ENCODE assay signal across 7 mouse cellular contexts in genomic region chr8:116978052-116978451, GRCm38 (mm10). TPM values are rescaled to one million over a fixed set of nuclear protein-coding genes. Genes with fewer than 3 reads are reported as not detected.
DNase-seq lines count a peak whose midpoint lies in the region; ATAC-seq and TF ChIP-seq lines count a peak whose summit lies in the region.

No protein-coding gene starts in this region.

- no peak for TF ChIP-seq CTCF in spleen, adult 2 months (IDR thresholded peaks at IDR 0.05; ENCODE audit: extremely low read depth, insufficient read depth, insufficient read length, insufficient replicate concordance)
- no peak for TF ChIP-seq CTCF in stomach, postnatal 0 days (IDR thresholded peaks at IDR 0.05; ENCODE audit: low read depth)

- no peaks in the 10 kb centered on the region for H3K27me3 ChIP-seq in spleen, adult 2 months (ENCODE audit: control insufficient read depth, insufficient read depth, low read length)
- no peaks in the 10 kb centered on the region for H3K27me3 ChIP-seq in forebrain, embryonic 11.5 days (ENCODE audit: control insufficient read depth, insufficient read depth, low read length)
- no peaks in the 10 kb centered on the region for H3K27me3 ChIP-seq in limb, embryonic 14.5 days (ENCODE audit: control insufficient read depth, insufficient read depth, low read length)
- H3K27me3 ChIP-seq in stomach, postnatal 0 days (ENCODE audit: control insufficient read depth, insufficient read depth, low read length): no peaks in the 10 kb centered on the region

- no peaks in the 10 kb centered on the region for H3K9me3 ChIP-seq in forebrain, embryonic 11.5 days (ENCODE audit: control insufficient read depth, low read length)
- H3K9me3 ChIP-seq in limb, embryonic 14.5 days (ENCODE audit: control insufficient read depth, low read length): no peaks in the 10 kb centered on the region
- H3K9me3 ChIP-seq in stomach, postnatal 0 days (ENCODE audit: control insufficient read depth, low read length): no peaks in the 10 kb centered on the region

- WGBS in spleen, adult 2 months: 31% methylated on average over 8 of the region's 8 CpGs
- WGBS in forebrain, embryonic 11.5 days: 37% methylated on average over 8 of the region's 8 CpGs
- 30% methylated on average over 8 of the region's 8 CpGs for WGBS in limb, embryonic 14.5 days
- 30% methylated on average over 8 of the region's 8 CpGs for WGBS in stomach, postnatal 0 days

- TF ChIP-seq EP300 in stomach, postnatal 0 days (optimal IDR thresholded peaks at IDR 0.05): no peak

- peak overlapping the region; percentile 57; the same call in 1 of the 2 replicates for H3K9ac ChIP-seq in forebrain, embryonic 11.5 days (ENCODE audit: low read length)
- H3K9ac ChIP-seq in limb, embryonic 14.5 days (ENCODE audit: low read depth, low read length, severe bottlenecking): peak overlapping the region; percentile 38
- no peak overlapping the region for H3K9ac ChIP-seq in stomach, postnatal 0 days (ENCODE audit: low read length)

- no peak for DNase-seq in spleen, adult 2 months (ENCODE audit: low read depth in 1 of 2, low spot score in 2 of 2)
- DNase-seq in spleen, adult 12 weeks (ENCODE audit: low spot score): no peak
- no peak for DNase-seq in forebrain, embryonic 11.5 days (ENCODE audit: low spot score)
- DNase-seq in limb, embryonic 14.5 days (ENCODE audit: low spot score): no peak
- no peak for DNase-seq in stomach, postnatal 0 days (ENCODE audit: low spot score)
- no peak for DNase-seq in spleen, postnatal 4 days (ENCODE audit: low spot score in 2 of 2)

- H3K36me3 ChIP-seq in spleen, adult 2 months (ENCODE audit: control insufficient read depth, insufficient read depth, low read length): no peaks in the 10 kb centered on the region
- H3K36me3 ChIP-seq in forebrain, embryonic 11.5 days (ENCODE audit: control insufficient read depth, insufficient read depth, low read length): no peaks in the 10 kb centered on the region
- peaks cover 6% of the 10 kb centered on the region; the same call in 1 of the 2 replicates for H3K36me3 ChIP-seq in limb, embryonic 14.5 days (ENCODE audit: control insufficient read depth, insufficient read depth, low read length)
- H3K36me3 ChIP-seq in stomach, postnatal 0 days (ENCODE audit: control insufficient read depth, insufficient read depth, low read length): no peaks in the 10 kb centered on the region

- TF ChIP-seq POLR2A in spleen, adult 2 months (IDR thresholded peaks at IDR 0.05; ENCODE audit: low read depth, low read length): no peak
- TF ChIP-seq POLR2A in limb, embryonic 14.5 days (IDR thresholded peaks at IDR 0.05; ENCODE audit: borderline replicate concordance, extremely low read depth, insufficient read depth, insufficient read length): no peak

- no peak for ATAC-seq in forebrain, embryonic 11.5 days (replicated peaks; ENCODE audit: low FRiP score)
- no peak for ATAC-seq in limb, embryonic 14.5 days (ENCODE audit: low FRiP score, low read depth)
- ATAC-seq in stomach, postnatal 0 days (ENCODE audit: low FRiP score, low TSS enrichment): no peak
- ATAC-seq in megakaryocyte progenitor cell, adult 5-6 weeks (replicated peaks; ENCODE audit: poor library complexity): no peak; the same call in 1 of the 2 replicates

- peak overlapping the region; percentile 81; the same call in 1 of the 2 replicates for H3K4me3 ChIP-seq in spleen, adult 2 months (ENCODE audit: extremely low read depth, insufficient read depth, insufficient read length)
- peak overlapping the region; percentile 78 for H3K4me3 ChIP-seq in forebrain, embryonic 11.5 days (ENCODE audit: low read depth, low read length)
- H3K4me3 ChIP-seq in limb, embryonic 14.5 days (replicated peaks; ENCODE audit: low read length): peak overlapping the region; percentile 80
- H3K4me3 ChIP-seq in stomach, postnatal 0 days (ENCODE audit: low read depth, low read length): peak overlapping the region; percentile 76

- no peak overlapping the region for H3K27ac ChIP-seq in spleen, adult 2 months (ENCODE audit: insufficient read depth, low read length)
- H3K27ac ChIP-seq in forebrain, embryonic 11.5 days (ENCODE audit: low read depth, low read length): no peak overlapping the region
- no peak overlapping the region for H3K27ac ChIP-seq in limb, embryonic 14.5 days (replicated peaks; ENCODE audit: low read depth, low read length)
- H3K27ac ChIP-seq in stomach, postnatal 0 days (replicated peaks): no peak overlapping the region

- H3K4me1 ChIP-seq in spleen, adult 2 months (ENCODE audit: control insufficient read depth, insufficient read depth, insufficient read length): peaks cover 8% of the 10 kb centered on the region; the same call in 1 of the 2 replicates
- peaks cover 6% of the 10 kb centered on the region; the same call in 1 of the 2 replicates for H3K4me1 ChIP-seq in forebrain, embryonic 11.5 days (replicated peaks; ENCODE audit: control insufficient read depth, insufficient read depth, low read length)
- peaks cover 10% of the 10 kb centered on the region for H3K4me1 ChIP-seq in limb, embryonic 14.5 days (ENCODE audit: control insufficient read depth, insufficient read depth, low read length)
- H3K4me1 ChIP-seq in stomach, postnatal 0 days (replicated peaks; ENCODE audit: control insufficient read depth, insufficient read depth): 0 out of 2 replicates have a peak, but pooled peaks cover 2% of the 10 kb centered on the region

- peak overlapping the region; percentile 72 for H3K4me2 ChIP-seq in forebrain, embryonic 11.5 days (ENCODE audit: low read depth, low read length, severe bottlenecking)
- peak overlapping the region; percentile 88 for H3K4me2 ChIP-seq in limb, embryonic 14.5 days (replicated peaks; ENCODE audit: low read depth, low read length, severe bottlenecking)
- H3K4me2 ChIP-seq in stomach, postnatal 0 days (replicated peaks; ENCODE audit: low read depth): peak overlapping the region; percentile 86

RNA-seq across cellular contexts. Expression of gene 1700030J22Rik, which starts 0.7 kb away (rescaled TPM):
- polyA plus RNA-seq in spleen, adult 2 months (2012; rRNA removed): 0.05 and 0.18 TPM in 2 replicates
- 2.8 and 4.4 TPM in 2 replicates for polyA plus RNA-seq in forebrain, embryonic 11.5 days (2014; fragmentation: Nextera tagmentation; extraction: Ambion mirVana)
- polyA plus RNA-seq in limb, embryonic 14.5 days (2012; rRNA removed): 1.1 and 1.4 TPM in 2 replicates
- polyA plus RNA-seq in limb, embryonic 14.5 days (2014; fragmentation: Nextera tagmentation; extraction: Ambion mirVana): 0.74 and 0.95 TPM in 2 replicates
- polyA plus RNA-seq in stomach, postnatal 0 days (2015; fragmentation: Nextera tagmentation; extraction: Ambion mirVana): 0.45 and 0.56 TPM in 2 replicates
- not detected in 2 replicates for total RNA-seq in megakaryocyte progenitor cell, adult 5-6 weeks (2015)
- total RNA-seq in megakaryocyte progenitor cell, adult 5-6 weeks (2017): 0.24 TPM in 1 of 2 replicates, not detected in the other

RNA-seq across cellular contexts. Expression of gene Gcsh, which starts 15.3 kb away (rescaled TPM):
- polyA plus RNA-seq in spleen, adult 2 months (2012; rRNA removed): 4.0 and 5.5 TPM in 2 replicates
- 159 and 166 TPM in 2 replicates for polyA plus RNA-seq in forebrain, embryonic 11.5 days (2014; fragmentation: Nextera tagmentation; extraction: Ambion mirVana)
- 55.5 and 68.2 TPM in 2 replicates for polyA plus RNA-seq in limb, embryonic 14.5 days (2012; rRNA removed)
- 121 and 122 TPM in 2 replicates for polyA plus RNA-seq in limb, embryonic 14.5 days (2014; fragmentation: Nextera tagmentation; extraction: Ambion mirVana)
- 87.5 and 89.3 TPM in 2 replicates for polyA plus RNA-seq in stomach, postnatal 0 days (2015; fragmentation: Nextera tagmentation; extraction: Ambion mirVana)
- total RNA-seq in megakaryocyte progenitor cell, adult 5-6 weeks (2015): 52.1 and 59.5 TPM in 2 replicates
- total RNA-seq in megakaryocyte progenitor cell, adult 5-6 weeks (2017): 64.6 and 71.7 TPM in 2 replicates

RNA-seq across cellular contexts. Expression of gene Atmin, which starts 34.9 kb away (rescaled TPM):
- 10.2 and 13.0 TPM in 2 replicates for polyA plus RNA-seq in spleen, adult 2 months (2012; rRNA removed)
- 18.6 and 19.8 TPM in 2 replicates for polyA plus RNA-seq in forebrain, embryonic 11.5 days (2014; fragmentation: Nextera tagmentation; extraction: Ambion mirVana)
- 10.6 and 11.7 TPM in 2 replicates for polyA plus RNA-seq in limb, embryonic 14.5 days (2012; rRNA removed)
- polyA plus RNA-seq in limb, embryonic 14.5 days (2014; fragmentation: Nextera tagmentation; extraction: Ambion mirVana): 11.4 and 11.8 TPM in 2 replicates
- polyA plus RNA-seq in stomach, postnatal 0 days (2015; fragmentation: Nextera tagmentation; extraction: Ambion mirVana): 6.1 and 6.2 TPM in 2 replicates
- 11.4 and 14.3 TPM in 2 replicates for total RNA-seq in megakaryocyte progenitor cell, adult 5-6 weeks (2015)
- 10.8 and 11.1 TPM in 2 replicates for total RNA-seq in megakaryocyte progenitor cell, adult 5-6 weeks (2017)

RNA-seq across cellular contexts. Expression of gene Cenpn, which starts 56.5 kb away (rescaled TPM):
- 2.2 and 3.0 TPM in 2 replicates for polyA plus RNA-seq in spleen, adult 2 months (2012; rRNA removed)
- 58.3 and 59.5 TPM in 2 replicates for polyA plus RNA-seq in forebrain, embryonic 11.5 days (2014; fragmentation: Nextera tagmentation; extraction: Ambion mirVana)
- 36.8 and 39.7 TPM in 2 replicates for polyA plus RNA-seq in limb, embryonic 14.5 days (2012; rRNA removed)
- polyA plus RNA-seq in limb, embryonic 14.5 days (2014; fragmentation: Nextera tagmentation; extraction: Ambion mirVana): 31.3 and 34.2 TPM in 2 replicates
- polyA plus RNA-seq in stomach, postnatal 0 days (2015; fragmentation: Nextera tagmentation; extraction: Ambion mirVana): 7.2 and 8.3 TPM in 2 replicates
- total RNA-seq in megakaryocyte progenitor cell, adult 5-6 weeks (2015): 47.2 and 48.4 TPM in 2 replicates
- 32.0 and 32.2 TPM in 2 replicates for total RNA-seq in megakaryocyte progenitor cell, adult 5-6 weeks (2017)

RNA-seq across cellular contexts. Expression of gene Cmc2, which starts 56.8 kb away (rescaled TPM):
- polyA plus RNA-seq in spleen, adult 2 months (2012; rRNA removed): 3.4 TPM in 2 replicates
- 71.4 and 83.9 TPM in 2 replicates for polyA plus RNA-seq in forebrain, embryonic 11.5 days (2014; fragmentation: Nextera tagmentation; extraction: Ambion mirVana)
- 21.0 and 29.0 TPM in 2 replicates for polyA plus RNA-seq in limb, embryonic 14.5 days (2012; rRNA removed)
- 69.3 and 74.7 TPM in 2 replicates for polyA plus RNA-seq in limb, embryonic 14.5 days (2014; fragmentation: Nextera tagmentation; extraction: Ambion mirVana)
- 43.2 and 47.7 TPM in 2 replicates for polyA plus RNA-seq in stomach, postnatal 0 days (2015; fragmentation: Nextera tagmentation; extraction: Ambion mirVana)
- total RNA-seq in megakaryocyte progenitor cell, adult 5-6 weeks (2015): 34.4 and 41.4 TPM in 2 replicates
- 70.7 and 79.0 TPM in 2 replicates for total RNA-seq in megakaryocyte progenitor cell, adult 5-6 weeks (2017)
